Mouse (Mus musculus) frontal cortex, postnatal 25 days (tissue): ENCODE results near the gene Rnf157.
"Not testable (repeated sequence)": the region's sequence is repeated elsewhere in the genome, so short reads cannot be mapped to it uniquely, and the experiment has no call there.

Experiments
- DNase-seq, 2 experiments: peaks; one replicate each; pipeline ENCODE4 v3.0.0; 2022; ENCODE audit warnings: low spot score in 2 of 2

Rnf157 gene

GRCm38 (mm10) chr11:116434287-116434966 is 21.6 kb upstream of the Rnf157 start:
- DNase-seq, result peak in 1 of 2 experiments; percentile 46

GRCm38 (mm10) chr11:116433356-116434286 is 20.8 kb upstream of the Rnf157 start, which contains the start of gene Ubald2:
Gene Ubald2 (plus strand): TSS chr11:116434094.
- peak; percentile 93 to 97 for DNase-seq

- DNase-seq, result no peak
These were observed 19.9 kb upstream of the Rnf157 start for GRCm38 (mm10) chr11:116432593-116433355.

- no peak for DNase-seq
These were observed 19.3 kb upstream of the Rnf157 start for GRCm38 (mm10) chr11:116432127-116432526.

- DNase-seq, result no peak
These were observed 18.7 kb upstream of the Rnf157 start for GRCm38 (mm10) chr11:116431428-116432077.

GRCm38 (mm10) chr11:116430723-116431427 is 18.0 kb upstream of the Rnf157 start:
- DNase-seq, result no peak

- no peak for DNase-seq
These were observed 17.2 kb upstream of the Rnf157 start for GRCm38 (mm10) chr11:116429862-116430613.

- no peak for DNase-seq
These were observed 16.3 kb upstream of the Rnf157 start for GRCm38 (mm10) chr11:116428872-116429859.

- no peak for DNase-seq
These were observed 14.2 kb upstream of the Rnf157 start for GRCm38 (mm10) chr11:116426852-116427575.

- not testable (repeated sequence) for DNase-seq
These were observed 13.5 kb upstream of the Rnf157 start for GRCm38 (mm10) chr11:116426328-116426727.

GRCm38 (mm10) chr11:116424621-116425407 is 12.0 kb upstream of the Rnf157 start:
- no peak for DNase-seq

- no peak for DNase-seq
These were observed 11.2 kb upstream of the Rnf157 start for GRCm38 (mm10) chr11:116423782-116424620.

GRCm38 (mm10) chr11:116423214-116423613 is 10.4 kb upstream of the Rnf157 start:
- no peak for DNase-seq

GRCm38 (mm10) chr11:116422562-116422961 is 9.7 kb upstream of the Rnf157 start:
- DNase-seq, result no peak

- no peak for DNase-seq
These were observed 8.3 kb upstream of the Rnf157 start for GRCm38 (mm10) chr11:116421102-116421501.

- no peak for DNase-seq
These were observed 6.1 kb upstream of the Rnf157 start for GRCm38 (mm10) chr11:116418841-116419462.
